Mouse (Mus musculus) erythroid progenitor cell, adult 5-6 weeks (primary cell): ENCODE results near the gene Pla1a. TPM values are rescaled to one million over a fixed set of nuclear protein-coding genes. Genes with fewer than 3 reads are reported as not detected.

Experiments used
- ATAC-seq: replicated peaks from 2 replicates; pipeline ENCODE4 v1.8.0; 2016; ENCODE audit warnings: moderate number of reproducible peaks, mild to moderate bottlenecking, moderate TSS enrichment, inconsistent platforms; ENCODE audit not compliant: poor library complexity, low FRiP score, severe bottlenecking
- total RNA-seq, 2 experiments: library from RNA; stranded (forward) in 1 of 2; stranded (reverse) in 1 of 2; fragments of 150-400 nt in 1 of 2; fragments of 186-747, 209-891 nt in 1 of 2; gene quantifications; 2 replicates each; pipeline versions ENCODE4 v1.2.3 to v1.2.4; 2015 to 2017; ENCODE audit warnings: low replicate concordance in 2 of 2

Pla1a gene
- total RNA-seq, 2 experiments from 2014 or later = not detected

DNA sequence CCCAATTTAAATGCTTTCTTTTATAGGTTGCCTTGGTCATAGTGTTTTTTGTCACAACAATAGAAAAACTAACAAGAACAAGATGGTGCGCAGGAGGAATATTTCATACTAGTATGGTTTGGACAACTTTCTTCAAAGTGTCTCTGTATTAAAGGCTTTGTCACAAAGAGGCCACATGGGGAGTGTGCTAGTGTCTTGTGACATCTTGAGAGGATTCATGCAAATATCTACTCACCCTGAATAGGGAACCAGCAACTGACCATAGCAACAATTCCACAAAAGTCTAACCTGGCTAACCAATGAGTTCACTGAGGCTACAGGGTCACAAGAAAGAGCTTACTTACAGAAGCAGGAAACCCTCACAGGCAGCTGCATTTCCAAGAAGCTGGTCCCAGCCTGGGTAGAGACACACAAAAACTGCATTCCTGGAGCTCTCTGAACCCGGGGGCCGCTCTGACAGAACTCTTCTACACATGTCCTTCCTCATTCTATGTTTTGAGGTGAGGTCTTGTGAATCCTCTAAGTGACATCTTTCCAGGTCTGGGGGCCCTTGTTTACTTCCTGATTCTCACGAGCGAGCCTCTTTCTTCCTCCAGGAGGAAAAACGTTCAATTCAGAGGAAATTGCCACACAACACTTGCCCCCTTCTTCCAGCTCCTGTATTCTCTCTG lies 37.8 kb downstream of the Pla1a start:
- no peak for ATAC-seq

DNA sequence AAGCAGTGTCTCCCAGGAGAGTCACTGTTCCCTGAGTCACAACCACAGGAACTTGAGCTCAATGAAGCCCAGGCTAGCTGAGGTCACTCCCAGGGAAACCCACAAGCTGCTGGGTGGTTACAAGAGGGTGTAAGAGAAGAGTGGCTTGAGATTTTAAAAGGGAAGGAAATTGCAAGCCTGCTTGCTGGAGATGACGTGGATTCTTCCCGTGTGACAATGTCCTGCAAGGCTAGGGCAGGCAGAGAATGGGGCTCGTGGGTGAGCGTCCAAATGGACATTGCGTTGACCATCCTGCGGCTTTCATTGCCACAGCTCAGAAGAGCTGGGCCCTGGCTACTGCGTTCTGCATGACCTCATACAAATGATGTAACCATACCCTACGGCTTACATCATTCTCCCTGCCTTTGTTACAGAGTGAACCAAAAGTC lies 38.7 kb downstream of the Pla1a start:
- 0 out of 2 replicates have a peak, but pooled peaks have one; percentile 19 for ATAC-seq

DNA sequence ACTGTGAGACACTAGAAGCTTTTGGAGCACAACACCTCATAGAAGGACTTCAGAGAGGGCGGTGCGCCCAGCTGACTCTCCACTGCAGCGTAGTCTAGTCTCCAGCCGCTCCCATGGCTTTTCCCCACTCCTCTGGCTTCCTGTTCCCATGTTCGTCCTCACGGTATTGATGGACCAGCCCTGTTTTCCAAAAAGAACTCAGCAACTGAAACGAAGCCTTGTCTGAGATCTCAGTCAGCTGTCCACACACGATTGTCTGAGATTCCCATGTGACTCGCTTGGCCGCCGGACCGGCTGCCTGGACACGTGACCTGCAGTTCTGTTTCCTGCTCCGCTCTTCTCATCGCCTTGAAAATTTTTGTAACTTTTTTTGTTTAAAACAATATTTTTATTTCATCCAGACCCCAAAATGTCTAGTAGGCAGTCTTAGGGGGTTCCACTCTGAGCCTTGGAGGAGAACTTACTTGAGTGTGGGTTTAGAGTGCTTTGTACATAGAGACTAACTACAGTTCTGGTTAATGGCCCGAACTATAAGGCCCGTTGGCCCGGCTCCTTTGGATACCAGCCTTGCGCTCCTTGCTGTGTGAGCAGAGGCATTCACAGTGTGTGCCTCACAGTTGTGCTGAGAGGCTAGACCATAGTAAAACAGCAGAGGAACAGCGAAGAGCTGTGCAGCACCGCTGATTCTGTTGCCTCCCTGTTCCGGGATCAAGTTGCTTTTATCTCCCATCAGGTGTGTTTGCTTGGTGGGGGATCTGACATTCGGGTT lies 40.6 kb downstream of the Pla1a start:
- ATAC-seq = no peak

GRCm38 (mm10) chr16:38390322-38390721 lies 42.6 kb downstream of the Pla1a start:
- ATAC-seq = no peak

GRCm38 (mm10) chr16:38389284-38389893 lies 43.6 kb downstream of the Pla1a start:
- no peak for ATAC-seq

DNA sequence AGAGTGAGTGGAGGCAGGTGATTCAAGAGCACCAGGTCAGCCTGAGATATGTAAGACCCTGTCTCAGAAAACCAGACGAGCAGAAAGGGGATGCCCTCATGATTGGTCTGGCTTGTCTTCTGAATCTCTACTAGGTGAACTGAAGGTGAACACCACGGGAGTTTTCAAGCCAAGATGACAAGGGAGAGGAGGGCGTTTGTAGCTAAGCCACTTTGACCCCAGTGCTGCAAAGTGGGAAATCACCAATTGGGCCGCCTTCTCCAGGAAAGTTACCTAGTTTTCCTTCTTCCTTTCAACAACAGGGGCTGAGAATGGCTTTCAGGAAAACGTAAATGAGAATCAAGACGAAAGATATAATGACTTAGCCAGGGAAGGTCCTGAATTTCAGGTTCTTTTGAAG lies 44.2 kb downstream of the Pla1a start:
- no peak for ATAC-seq

- peak; percentile 44; the same call in 1 of the 2 replicates for ATAC-seq
Observed at GRCm38 (mm10) chr16:38387389-38387788, 45.6 kb downstream of the Pla1a start.

DNA sequence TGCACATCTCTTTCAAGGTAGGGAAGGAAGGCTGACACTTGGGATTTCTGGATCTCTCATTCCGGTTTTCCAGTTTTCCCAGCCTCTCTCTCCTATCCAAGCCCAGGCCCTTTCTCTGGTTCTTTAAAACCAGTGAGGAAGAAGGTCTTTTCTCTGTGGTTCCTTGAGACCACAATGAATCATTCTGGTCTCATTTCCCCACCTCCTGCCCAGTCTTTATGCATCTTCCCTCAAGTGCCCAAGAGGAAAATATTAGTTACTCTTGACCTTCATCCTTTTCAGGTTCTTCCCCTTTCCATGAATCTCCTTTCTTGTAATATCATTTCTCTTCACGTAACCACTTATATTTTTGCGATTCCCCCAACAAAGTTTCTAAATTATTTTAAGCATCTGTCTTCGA lies 47.2 kb downstream of the Pla1a start:
- no peak for ATAC-seq

DNA sequence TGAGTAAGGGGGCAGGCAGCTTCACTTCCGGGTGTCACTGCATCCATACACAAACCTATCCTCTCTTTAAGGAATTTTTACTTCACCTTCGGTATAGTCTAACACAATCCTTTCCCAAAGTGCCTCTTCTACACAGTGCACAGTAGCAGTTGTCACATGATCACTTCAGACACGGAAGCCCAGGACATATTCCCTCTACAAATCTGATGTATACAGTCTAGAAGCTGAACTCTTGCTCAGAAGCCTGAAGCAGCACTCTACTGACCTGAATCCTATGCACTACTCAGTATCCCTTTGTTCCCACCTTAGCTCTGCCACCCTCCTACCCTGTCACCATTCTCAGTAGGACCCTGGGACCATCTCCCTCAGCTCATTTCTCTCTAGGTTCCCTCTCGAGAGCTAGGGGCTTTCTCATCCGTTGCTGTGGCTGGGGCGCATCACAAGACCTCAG lies 47.7 kb downstream of the Pla1a start:
- no peak for ATAC-seq

DNA sequence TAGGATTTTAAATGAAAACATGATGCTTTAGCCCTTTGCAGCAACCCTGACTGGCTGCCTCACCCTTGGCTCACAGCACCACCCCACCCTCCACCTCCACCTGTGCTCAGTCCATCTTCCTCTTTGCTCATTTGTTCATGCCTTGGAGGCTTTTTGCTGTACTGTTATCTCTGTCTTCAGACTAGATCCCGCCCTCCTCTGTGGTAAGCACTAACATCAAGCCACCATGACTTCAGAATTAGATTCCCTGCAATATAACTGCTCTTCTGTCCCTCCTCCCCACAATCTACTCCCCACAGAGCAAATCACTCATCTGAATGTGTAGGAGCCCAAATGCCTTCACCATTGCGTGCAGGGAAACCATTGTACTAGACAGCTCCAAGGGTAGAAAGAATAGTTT lies 49.3 kb downstream of the Pla1a start:
- ATAC-seq = 0 out of 2 replicates have a peak, but pooled peaks have one; percentile 28

GRCm38 (mm10) chr16:38379926-38380325 lies 53.0 kb downstream of the Pla1a start:
- no peak for ATAC-seq

- no peak for ATAC-seq
Observed at GRCm38 (mm10) chr16:38379493-38379892, 53.5 kb downstream of the Pla1a start.

DNA sequence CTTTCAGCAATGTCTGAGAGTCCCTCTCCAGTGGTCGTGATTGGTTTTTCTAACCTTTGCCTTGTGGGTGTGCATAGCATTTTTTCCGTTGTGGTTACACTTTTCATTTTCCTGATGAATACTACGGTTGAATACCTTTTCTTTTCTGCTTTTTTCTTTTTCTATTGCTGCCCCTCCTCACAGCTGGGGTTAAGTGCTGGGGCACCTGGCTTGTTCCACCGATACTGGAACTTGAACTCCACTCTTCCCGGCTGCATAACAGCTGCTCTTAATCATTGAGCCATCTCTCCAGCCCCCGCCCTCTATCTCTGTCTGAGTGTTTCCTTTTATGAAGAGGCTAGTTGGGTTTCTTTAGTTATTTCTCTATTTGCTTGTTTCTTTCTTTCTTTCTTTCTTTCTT lies 53.9 kb downstream of the Pla1a start:
- ATAC-seq = no peak

DNA sequence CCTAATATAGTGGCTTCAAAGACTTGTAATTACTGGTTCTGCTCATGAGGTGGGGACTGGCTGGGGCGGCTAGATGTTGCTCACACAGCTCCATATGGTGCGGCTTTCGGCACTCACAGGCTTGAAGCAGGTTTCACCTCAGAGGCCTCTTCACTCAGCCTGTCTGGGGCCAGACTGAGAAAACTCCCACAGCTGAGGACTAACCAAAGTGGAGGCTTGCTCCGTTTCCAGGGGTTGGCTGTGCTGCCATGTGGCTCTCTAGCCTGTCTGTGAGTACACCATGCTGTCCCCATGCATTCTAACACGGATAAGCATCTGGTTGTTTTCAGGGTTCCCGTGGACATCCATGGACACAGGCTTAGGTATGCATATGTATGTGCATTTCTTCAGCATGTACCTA lies 54.4 kb downstream of the Pla1a start:
- no peak for ATAC-seq

DNA sequence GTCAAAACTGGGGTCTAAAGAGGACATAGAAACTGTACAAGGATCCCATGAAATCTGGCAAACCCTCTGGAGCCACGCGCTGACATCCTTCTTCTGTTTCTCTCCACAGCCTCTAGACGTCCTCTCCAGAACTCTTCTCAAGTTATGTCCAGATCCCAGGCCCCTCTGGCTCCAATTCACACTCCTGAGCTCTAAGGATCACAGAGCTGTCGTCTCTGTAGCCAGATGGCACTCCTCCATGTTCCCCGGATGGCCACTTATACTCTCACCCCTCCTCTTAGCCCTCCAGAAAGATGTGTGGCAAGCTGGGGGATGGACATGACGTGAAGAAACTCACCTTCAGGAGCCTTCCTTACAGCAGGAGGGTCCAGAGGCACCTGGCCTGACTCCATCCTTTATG lies 55.4 kb downstream of the Pla1a start:
- ATAC-seq = no peak

- ATAC-seq = no peak
Observed at GRCm38 (mm10) chr16:38376841-38377249, 56.1 kb downstream of the Pla1a start.

DNA sequence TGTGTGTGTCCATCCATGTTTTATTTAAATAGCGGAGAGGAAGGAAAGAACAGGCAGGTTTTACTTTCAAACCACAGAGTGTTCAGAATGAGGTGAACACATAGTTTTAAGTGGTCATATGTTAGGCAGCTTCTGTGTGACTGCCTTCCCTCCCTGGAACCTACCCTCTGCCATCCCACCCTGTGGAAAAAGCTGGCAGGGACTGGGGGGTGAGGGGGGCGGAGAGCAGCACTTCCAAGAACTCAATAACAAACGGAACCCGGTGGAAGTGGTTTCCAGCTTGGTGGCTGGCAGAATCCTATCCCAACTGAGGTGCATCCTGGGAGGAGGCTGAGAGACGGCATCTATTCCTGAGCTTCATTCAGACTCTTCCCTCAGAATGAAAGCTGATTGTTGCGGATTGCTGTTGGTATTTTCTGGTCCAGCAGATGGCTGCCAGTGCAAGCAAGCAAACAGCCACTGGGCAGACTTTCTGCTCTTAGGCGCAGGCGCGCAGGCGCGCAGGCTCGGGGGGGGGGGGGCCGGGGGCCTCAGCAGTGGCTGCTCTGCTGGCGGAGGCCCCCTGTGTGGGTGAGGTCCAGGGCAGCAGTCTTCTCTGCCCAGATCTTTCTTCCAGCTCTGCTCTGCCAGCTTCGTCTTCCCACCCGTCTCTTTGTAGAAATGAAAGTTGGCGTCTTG lies 56.6 kb downstream of the Pla1a start:
- ATAC-seq = no peak

- no peak for ATAC-seq
Observed at GRCm38 (mm10) chr16:38375182-38375581, 57.8 kb downstream of the Pla1a start.

DNA sequence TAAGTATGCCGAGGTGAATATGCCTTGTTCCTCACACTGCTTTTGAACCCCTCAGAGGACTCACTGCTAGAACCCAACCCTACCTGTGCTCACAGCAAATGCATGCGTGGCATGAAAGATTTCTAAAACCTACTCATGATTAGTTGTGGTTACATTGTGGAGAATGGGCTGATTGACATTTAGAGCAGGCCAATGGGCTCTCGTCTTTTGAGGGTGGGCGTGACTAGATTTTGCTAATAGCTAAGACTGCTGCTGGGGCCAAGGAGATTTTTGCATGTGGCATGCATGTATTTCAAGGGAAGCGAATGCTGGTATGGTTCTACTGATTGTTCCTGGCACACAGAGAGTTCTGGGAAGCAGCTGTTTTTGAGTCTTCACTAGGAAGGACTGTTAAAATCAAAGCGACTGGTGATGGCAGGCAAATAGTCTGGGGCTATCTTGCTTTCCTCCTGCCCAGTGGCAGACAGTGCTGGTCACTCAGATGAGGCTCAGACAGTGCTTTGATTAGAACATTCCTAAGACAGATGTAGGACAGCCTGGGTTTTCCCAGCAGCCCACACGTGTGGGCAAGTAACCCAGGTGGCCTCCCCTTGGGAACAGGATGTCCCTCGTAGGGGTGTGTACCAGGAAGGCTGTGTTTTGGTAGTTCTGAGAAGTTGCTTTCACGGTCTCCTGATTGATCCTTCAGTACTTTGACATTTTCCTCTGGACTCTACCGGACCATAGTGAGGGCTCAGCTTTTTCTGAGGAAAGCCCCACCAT lies 58.4 kb downstream of the Pla1a start:
- ATAC-seq = peak; percentile 53; the same call in 1 of the 2 replicates

- ATAC-seq = no peak
Observed at GRCm38 (mm10) chr16:38373941-38374340, 59.0 kb downstream of the Pla1a start.
